Mouse (Mus musculus): ENCODE results near the gene Magt1. TPM values are rescaled to one million over a fixed set of nuclear protein-coding genes. Genes with fewer than 3 reads are reported as not detected.
"Not testable (repeated sequence)": the region's sequence is repeated elsewhere in the genome, so short reads cannot be mapped to it uniquely, and the experiment has no call there.

Gene Magt1
- 10 to 100 TPM; 25.6 to 30.8 TPM for polyA plus RNA-seq (2017; shearing (Covaris generic))

- peak; percentile 84 for ATAC-seq
Measured at GRCm38 (mm10) chrX:106011465-106012159, at the start of gene Magt1. Magt1 (minus strand) TSS chrX:106011906.

GRCm38 (mm10) chrX:106048191-106048590, 36.5 kb upstream of the Magt1 start:
- no peak for ATAC-seq

GRCm38 (mm10) chrX:106045928-106046327, 34.2 kb upstream of the Magt1 start:
- ATAC-seq, result no peak

GRCm38 (mm10) chrX:106045455-106045854, 33.7 kb upstream of the Magt1 start:
- ATAC-seq, result no peak

- peak; percentile 86 for ATAC-seq
Measured at GRCm38 (mm10) chrX:106043863-106044617, 32.3 kb upstream of the Magt1 start.

GRCm38 (mm10) chrX:106037185-106037752, 25.6 kb upstream of the Magt1 start:
- no peak for ATAC-seq

GRCm38 (mm10) chrX:106035727-106036126, 24.0 kb upstream of the Magt1 start:
- no peak for ATAC-seq

- ATAC-seq, result no peak
Measured at GRCm38 (mm10) chrX:106031124-106031523, 19.4 kb upstream of the Magt1 start.

GRCm38 (mm10) chrX:106030176-106030575, 18.5 kb upstream of the Magt1 start:
- no peak for ATAC-seq

- ATAC-seq, result peak; percentile 39
Measured at GRCm38 (mm10) chrX:106027343-106027674, 15.6 kb upstream of the Magt1 start.

- ATAC-seq, result peak; percentile 96
Measured at GRCm38 (mm10) chrX:106026418-106027342, 15.0 kb upstream of the Magt1 start, which contains the start of gene Atp7a. Atp7a (plus strand) TSS chrX:106027276.

GRCm38 (mm10) chrX:106017516-106017915, 5.8 kb upstream of the Magt1 start:
- ATAC-seq, result no peak

- ATAC-seq, result no peak
Measured at GRCm38 (mm10) chrX:106017102-106017501, 5.4 kb upstream of the Magt1 start.

- ATAC-seq, result peak; percentile 60
Measured at GRCm38 (mm10) chrX:106015571-106016322, 4.0 kb upstream of the Magt1 start, which contains the start of gene Cox7b. Cox7b (plus strand) TSS chrX:106015700.

GRCm38 (mm10) chrX:106014741-106015377, 3.2 kb upstream of the Magt1 start:
- ATAC-seq, result not testable (repeated sequence)

GRCm38 (mm10) chrX:106013217-106013616, 1.5 kb upstream of the Magt1 start:
- ATAC-seq, result peak; percentile 27

GRCm38 (mm10) chrX:106012559-106012958, 853 bp upstream of the Magt1 start:
- no peak for ATAC-seq

- ATAC-seq, result no peak
Measured at GRCm38 (mm10) chrX:106010762-106011161, 944 bp downstream of the Magt1 start.

GRCm38 (mm10) chrX:106001605-106002004, 10.1 kb downstream of the Magt1 start:
- no peak for ATAC-seq

GRCm38 (mm10) chrX:105957091-105957490, 54.6 kb downstream of the Magt1 start:
- ATAC-seq, result not testable (repeated sequence)

GRCm38 (mm10) chrX:105953999-105954398, 57.7 kb downstream of the Magt1 start:
- ATAC-seq, result no peak

Data from CD4-positive, CD25-positive, alpha-beta regulatory T cell, adult 4 months (primary cell).